Mouse (Mus musculus) cerebellum, adult 2 months (tissue): ENCODE measurements at regions not wholly inside any gene's neighbourhood (a gene's known extent, or its start where the extent isn't known, plus 50 kb on each side); places are given as distances from the start of the nearest gene placed in this dataset.
"Not testable (repeated sequence)": the region's sequence is repeated elsewhere in the genome, so short reads cannot be mapped to it uniquely, and the experiment has no call there.

Source experiments
- DNase-seq, 2 experiments: peaks; one replicate each; pipeline ENCODE4 v3.0.0; 2021
- H3K27ac ChIP-seq: fragments of 200-500 bp; 2 replicates; pipeline ENCODE4 v1.5.1; 2012; ENCODE audit warnings: low read length, control low read depth, inconsistent platforms; ENCODE audit not compliant: insufficient read depth
- H3K27me3 ChIP-seq: fragments of 200-500 bp; 2 replicates; pipeline ENCODE4 v1.6.1; 2012; ENCODE audit warnings: inconsistent platforms, mild to moderate bottlenecking, low read length, moderate library complexity; ENCODE audit not compliant: control insufficient read depth, insufficient read depth
- H3K4me1 ChIP-seq: fragments of 200-500 bp; 2 replicates; pipeline ENCODE4 v1.6.1; 2011; ENCODE audit warnings: low read length; ENCODE audit not compliant: control insufficient read depth, insufficient read depth
- H3K4me3 ChIP-seq: fragments of 200-500 bp; replicated peaks from 2 replicates; pipeline ENCODE3; 2011; ENCODE audit warnings: mild to moderate bottlenecking, low read depth, low read length, control low read depth; ENCODE audit not compliant: insufficient read depth
- WGBS: fragments of 180-500 bp; shearing (Covaris S2); methylation state at CpG from one replicate; pipeline ENCODE4 v1.1.7; 2018; 5-methylcytosine and 5-hydroxymethylcytosine counted together

DNA sequence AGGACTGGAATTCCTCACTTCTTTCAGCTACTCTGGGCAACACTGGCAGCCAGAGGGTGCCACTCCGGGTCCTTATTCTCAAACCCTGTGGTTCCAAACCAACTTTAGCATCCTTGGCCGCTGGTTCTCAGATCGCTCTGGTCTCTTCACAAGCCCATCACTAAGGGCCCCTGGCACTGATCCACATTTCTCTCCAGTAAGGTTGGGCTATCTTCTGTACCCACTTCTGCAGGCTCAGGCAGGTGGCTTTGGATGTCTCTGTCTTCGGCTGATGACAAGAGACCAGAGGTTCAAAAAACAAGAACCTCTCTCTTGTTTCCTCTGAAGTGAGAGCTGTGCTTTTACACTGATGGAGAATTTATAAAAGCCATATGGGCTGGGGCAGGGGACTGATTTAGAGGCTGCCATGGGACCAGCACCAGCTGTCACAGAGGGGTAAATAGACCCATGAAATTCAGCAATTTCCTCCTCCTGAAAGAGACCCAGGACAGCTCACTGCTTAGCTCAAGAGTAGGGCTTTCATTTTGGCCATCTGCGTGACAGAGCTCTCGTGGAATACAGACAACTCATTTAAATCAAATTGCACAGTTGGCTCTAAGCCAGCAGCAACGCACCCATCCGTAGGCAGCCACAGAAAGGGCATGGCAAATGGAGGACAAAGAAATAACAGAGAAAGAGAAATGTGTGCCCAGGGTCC lies 54.3 kb upstream of the Dynlt1c start:
- H3K4me1 ChIP-seq, DNase-seq, H3K4me3 ChIP-seq, H3K27ac ChIP-seq, H3K27me3 ChIP-seq: not testable (repeated sequence)
- WGBS, result no CpG with 5 or more reads among the region's 8 CpGs

DNA sequence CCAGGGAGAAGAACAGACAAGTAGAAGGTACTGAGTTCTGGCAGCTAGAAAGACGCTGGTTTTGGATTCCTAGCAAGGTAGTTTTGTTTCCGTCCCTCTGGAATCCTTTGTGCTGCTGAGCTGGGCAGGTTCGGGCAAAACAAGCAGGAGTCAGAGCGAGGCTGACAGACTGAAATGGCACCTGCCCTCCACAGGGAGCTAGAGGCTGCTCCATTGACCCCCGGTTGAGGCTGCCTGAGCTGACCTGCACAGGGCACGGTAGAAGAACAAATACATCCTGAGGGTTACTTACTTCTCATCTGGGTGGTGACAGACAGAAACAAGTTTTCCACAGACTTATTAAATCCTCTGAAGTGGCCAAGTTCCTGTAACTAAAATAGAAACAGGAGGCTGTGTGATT lies 53.5 kb upstream of the Dynlt1c start:
- H3K27me3 ChIP-seq, H3K27ac ChIP-seq, H3K4me3 ChIP-seq, H3K4me1 ChIP-seq, DNase-seq: not testable (repeated sequence)
- no CpG with 5 or more reads among the region's 6 CpGs for WGBS
